8 mouse cellular contexts compared by ENCODE assay signal in the genomic region with DNA sequence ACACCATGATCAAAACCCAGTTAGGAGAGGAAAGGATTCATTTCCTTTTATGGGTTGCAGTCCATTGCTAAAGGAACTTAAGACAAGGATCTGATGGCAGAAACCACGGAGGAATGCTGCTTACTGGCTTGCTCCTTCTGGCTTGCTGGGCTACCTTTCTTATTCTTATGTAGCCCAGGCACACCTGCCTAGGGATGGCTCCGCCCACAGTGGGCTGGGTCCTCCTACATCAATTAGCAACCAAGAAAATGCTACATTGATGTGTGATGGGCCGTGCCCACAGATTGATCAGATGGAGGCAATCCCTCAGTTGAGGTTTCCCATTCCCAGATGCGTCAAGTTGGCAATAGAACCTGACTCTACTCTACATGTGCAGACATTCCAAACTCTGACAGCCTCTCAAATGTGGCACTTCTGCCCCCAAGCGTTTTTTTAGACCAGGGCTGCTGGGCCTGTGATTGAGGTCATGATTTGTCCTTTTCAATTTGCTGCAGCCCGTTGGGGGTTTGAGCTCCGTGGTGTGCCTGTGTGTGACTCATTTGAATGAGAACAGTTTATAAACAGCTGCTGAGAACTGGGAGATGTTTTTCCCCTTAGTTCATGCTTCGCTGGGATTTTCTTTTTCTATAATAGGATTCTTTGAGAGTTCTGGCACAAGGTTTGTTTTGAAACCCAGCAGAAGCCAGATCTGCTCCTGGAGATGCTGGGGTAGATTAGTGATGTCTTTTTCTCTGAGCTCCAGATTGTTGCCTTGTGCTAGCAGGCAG.
DNase-seq lines count a peak whose midpoint lies in the region; ATAC-seq and TF ChIP-seq lines count a peak whose summit lies in the region.

No protein-coding gene starts in this region.

- no peak overlapping the region for H3K9ac ChIP-seq in heart, embryonic 12.5 days

- no peak for TF ChIP-seq CTCF in small intestine, adult 2 months (IDR thresholded peaks at IDR 0.05; ENCODE audit: extremely low read depth, insufficient read length, insufficient replicate concordance, low read depth, low read length)

- peaks cover 8% of the 10 kb centered on the region; the same call in 1 of the 2 replicates for H3K4me1 ChIP-seq in heart, embryonic 12.5 days (replicated peaks)
- H3K4me1 ChIP-seq in small intestine, adult 2 months (ENCODE audit: control insufficient read depth, insufficient read depth, insufficient read length, low read length): no peaks in the 10 kb centered on the region

- no peak overlapping the region for H3K27ac ChIP-seq in heart, embryonic 12.5 days (ENCODE audit: poor library complexity, severe bottlenecking)
- 0 out of 2 replicates have a peak overlapping the region, but pooled peaks have one; percentile 30 for H3K27ac ChIP-seq in small intestine, adult 2 months (ENCODE audit: insufficient read depth, low read depth, low read length)

- no peak for ATAC-seq in heart, embryonic 12.5 days (ENCODE audit: insufficient number of reproducible peaks, low FRiP score)

- no peak for TF ChIP-seq POLR2A in small intestine, adult 2 months (IDR thresholded peaks at IDR 0.05; ENCODE audit: low read depth, low read length)

- no peaks in the 10 kb centered on the region for H3K27me3 ChIP-seq in heart, embryonic 12.5 days (replicated peaks)
- H3K27me3 ChIP-seq in small intestine, adult 2 months (ENCODE audit: control insufficient read depth, insufficient read depth, low read length): no peaks in the 10 kb centered on the region

- no peak overlapping the region for H3K4me3 ChIP-seq in heart, embryonic 12.5 days
- no peak overlapping the region for H3K4me3 ChIP-seq in small intestine, adult 2 months (ENCODE audit: low read depth, low read length)

- intact Hi-C loops in heart, postnatal 10 days (cut with DNase I): loop anchor here (5.0 kb wide), 2 partner anchors 104 to 174 kb away; a partner anchor contains a TSS

- H3K9me3 ChIP-seq in heart, embryonic 12.5 days (replicated peaks): 0 out of 2 replicates have a peak, but pooled peaks cover 4% of the 10 kb centered on the region

- peak; percentile 20 to 40 for DNase-seq in heart, adult 18-20 months
- peak; percentile 30 to 33 for DNase-seq in cerebellum, postnatal 10 days
- peak; percentile 37 to 40 for DNase-seq in heart, postnatal 10 days
- DNase-seq in left cerebral cortex, adult 9 months (ENCODE audit: low spot score in 2 of 2): peak; percentile 67 to 69
- DNase-seq in thymus, postnatal 14 days: no peak
- DNase-seq in kidney, postnatal 10 days: no peak

- WGBS in heart, embryonic 12.5 days: 54% methylated on average over 8 of the region's 8 CpGs
- WGBS in small intestine, adult 2 months: 59% methylated on average over 8 of the region's 8 CpGs

- no peaks in the 10 kb centered on the region for H3K36me3 ChIP-seq in heart, embryonic 12.5 days
- no peaks in the 10 kb centered on the region for H3K36me3 ChIP-seq in small intestine, adult 2 months (ENCODE audit: control insufficient read depth, insufficient read depth, low read length)

- H3K4me2 ChIP-seq in heart, embryonic 12.5 days: no peak overlapping the region

Comparison
In these comparisons a context has a peak if more than half of its experiments do, and no peak if none do; other contexts are left out.
1. DNase-seq: peak in heart, adult 18-20 months (2 of 2), cerebellum, postnatal 10 days (2 of 2), heart, postnatal 10 days (2 of 2) and left cerebral cortex, adult 9 months (2 of 2); none in thymus, postnatal 14 days (single experiment) and kidney, postnatal 10 days (single experiment).